In genomic region chr8:100788132-100788531, GRCm38 (mm10) we compare ENCODE assay signal across 21 mouse cellular contexts.
"Had no signal": no experiment of that assay in that cellular context is flagged by ENCODE, and none has a peak within 500 bp of the region (broad histone marks: within the 10 kb centered on the region; RNA-seq: fewer than 3 reads in every experiment).

No protein-coding gene starts in this region.

- H3K27me3 ChIP-seq: liver, embryonic 13.5 days; liver, embryonic 15.5 days; lung, embryonic 15.5 days; megakaryocyte, embryonic 14.5 days; neural tube, embryonic 13.5 days; neural tube, embryonic 15.5 days had no signal

- H3K4me3 ChIP-seq: liver, embryonic 13.5 days; liver, embryonic 15.5 days; lung, embryonic 15.5 days; megakaryocyte, embryonic 14.5 days; myocyte; neural tube, embryonic 13.5 days; neural tube, embryonic 15.5 days had no signal

- H3K4me1 ChIP-seq: liver, embryonic 13.5 days; liver, embryonic 15.5 days; lung, embryonic 15.5 days; megakaryocyte, embryonic 14.5 days; neural tube, embryonic 13.5 days had no signal

- H3K4me2 ChIP-seq: liver, embryonic 13.5 days; liver, embryonic 15.5 days; lung, embryonic 15.5 days; neural tube, embryonic 13.5 days; neural tube, embryonic 15.5 days had no signal

- DNase-seq: liver, embryonic 13.5 days; liver, postnatal 0 days; lung, adult 2 months; lung, postnatal 14 days; lung, postnatal 36 days; retina, postnatal 1 day; right cerebral cortex, adult 18-20 months; right cerebral cortex, postnatal 25 days; right cerebral cortex, postnatal 4 days; spleen, adult 18-20 months; thymus, adult 18-20 months; thymus, postnatal 14 days; thymus, postnatal 36 days had no signal

- H3K36me3 ChIP-seq: liver, embryonic 13.5 days; liver, embryonic 15.5 days; lung, embryonic 15.5 days; neural tube, embryonic 13.5 days; neural tube, embryonic 15.5 days had no signal

- H3K9ac ChIP-seq: liver, embryonic 13.5 days; liver, embryonic 15.5 days; liver, postnatal 0 days; lung, embryonic 15.5 days; neural tube, embryonic 13.5 days; neural tube, embryonic 15.5 days had no signal

- H3K27ac ChIP-seq: liver, embryonic 13.5 days; liver, embryonic 15.5 days; lung, embryonic 15.5 days; macrophage; neural tube, embryonic 13.5 days; neural tube, embryonic 15.5 days had no signal

- H3K9me3 ChIP-seq: liver, embryonic 13.5 days; liver, embryonic 15.5 days; lung, embryonic 15.5 days; megakaryocyte, embryonic 14.5 days; neural tube, embryonic 13.5 days; neural tube, embryonic 15.5 days had no signal

- ATAC-seq: liver, postnatal 0 days; lung, postnatal 0 days had no signal
